Mouse (Mus musculus) myocyte (in vitro differentiated cells): ENCODE results near the gene Cog5.

ENCODE experiments used
- E2F4 ChIP-seq: IDR thresholded peaks from one replicate; pipeline ENCODE4 v1.6.1; 2011; ENCODE audit warnings: mild to moderate bottlenecking, control low read depth, moderate library complexity; ENCODE audit not compliant: insufficient read depth
- MAX ChIP-seq: IDR thresholded peaks from one replicate; pipeline ENCODE4 v1.6.1; 2011; ENCODE audit warnings: low read depth, mild to moderate bottlenecking, control low read depth
- MYOD1 ChIP-seq, 3 experiments: IDR thresholded peaks; one replicate each; pipeline ENCODE4 v1.6.1; 2011; ENCODE audit warnings: control low read depth in 2 of 3, low read depth in 2 of 3, mild to moderate bottlenecking in 2 of 3, moderate library complexity in 1 of 3; ENCODE audit not compliant: insufficient read length in 2 of 3, control insufficient read depth in 1 of 3
- MYOG ChIP-seq, 3 experiments: IDR thresholded peaks; one replicate each; pipeline ENCODE4 v1.6.1; 2011; ENCODE audit warnings: control low read depth in 2 of 3, low read depth in 2 of 3, mild to moderate bottlenecking in 2 of 3; ENCODE audit not compliant: insufficient read length in 2 of 3, control insufficient read depth in 1 of 3, insufficient read depth in 1 of 3
- POLR2A ChIP-seq: IDR thresholded peaks from one replicate; pipeline ENCODE4 v1.6.1; 2011; ENCODE audit warnings: low read depth, mild to moderate bottlenecking, control low read depth, moderate library complexity; ENCODE audit not compliant: insufficient read length
- POLR2AphosphoS2 ChIP-seq: IDR thresholded peaks from one replicate; pipeline ENCODE4 v1.6.1; 2011; ENCODE audit warnings: low read depth, control low read depth; ENCODE audit not compliant: insufficient read length
- REST ChIP-seq: IDR thresholded peaks from one replicate; pipeline ENCODE4 v1.6.1; 2011; ENCODE audit warnings: mild to moderate bottlenecking, control low read depth, moderate library complexity; ENCODE audit not compliant: insufficient read depth, insufficient read length
- SRF ChIP-seq: IDR thresholded peaks from one replicate; pipeline ENCODE4 v1.6.1; 2011; ENCODE audit warnings: low read depth; ENCODE audit not compliant: control insufficient read depth, insufficient read length
- TCF12 ChIP-seq: IDR thresholded peaks from one replicate; pipeline ENCODE4 v1.6.1; 2011; ENCODE audit warnings: mild to moderate bottlenecking, control low read depth; ENCODE audit not compliant: poor library complexity, insufficient read depth, severe bottlenecking
- USF1 ChIP-seq: IDR thresholded peaks from one replicate; pipeline ENCODE4 v1.6.1; 2011; ENCODE audit warnings: low read depth, mild to moderate bottlenecking, control low read depth, moderate library complexity

DNA sequence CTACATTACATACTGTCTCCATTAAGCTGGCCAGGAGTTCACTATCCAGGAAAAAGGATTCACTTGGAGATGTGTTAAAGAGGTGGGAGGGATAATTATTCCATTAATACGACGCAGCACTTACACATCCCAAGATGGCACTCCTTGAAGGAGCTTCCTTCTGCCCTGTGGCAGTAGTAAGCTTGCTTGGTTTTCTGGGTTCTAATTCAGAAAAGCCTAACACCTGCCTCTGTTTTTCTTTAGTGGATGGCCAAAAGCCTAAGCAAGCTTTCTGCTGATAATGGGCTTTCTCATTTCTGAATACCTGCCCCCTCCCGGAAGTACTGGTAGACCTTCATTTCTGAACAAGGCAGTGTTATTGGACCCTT lies 19.4 kb upstream of the Cog5 start:
- TF ChIP-seq POLR2A (no peak), MYOG (IDR thresholded peaks at IDR 0.05; ENCODE audit: control insufficient read depth in 1 of 3, insufficient read depth in 1 of 3, insufficient read length in 2 of 3, low read depth in 2 of 3) (no peak), E2F4 (no peak), POLR2AphosphoS2 (no peak), MAX (no peak), MYOD1 (IDR thresholded peaks at IDR 0.05; ENCODE audit: control insufficient read depth in 1 of 3, insufficient read length in 2 of 3, low read depth in 2 of 3) (no peak), TCF12 (no peak), SRF (no peak), USF1 (no peak), REST (no peak)
